Mouse (Mus musculus) testis, adult 2 months (tissue): ENCODE results near the gene Rarb.

Experiments
- CTCF ChIP-seq: fragments of 200-500 bp; IDR thresholded peaks from 2 replicates; pipeline ENCODE4 v1.5.1; 2012; ENCODE audit warnings: low read depth, mild to moderate bottlenecking, inconsistent platforms, low read length, moderate library complexity; ENCODE audit not compliant: control insufficient read depth, insufficient read depth, insufficient replicate concordance
- POLR2A ChIP-seq: fragments of 200-500 bp; IDR thresholded peaks from 2 replicates; pipeline ENCODE4 v1.6.1; 2012; ENCODE audit warnings: low read depth, mild to moderate bottlenecking, inconsistent platforms, low read length, moderate library complexity; ENCODE audit not compliant: control insufficient read depth

DNA sequence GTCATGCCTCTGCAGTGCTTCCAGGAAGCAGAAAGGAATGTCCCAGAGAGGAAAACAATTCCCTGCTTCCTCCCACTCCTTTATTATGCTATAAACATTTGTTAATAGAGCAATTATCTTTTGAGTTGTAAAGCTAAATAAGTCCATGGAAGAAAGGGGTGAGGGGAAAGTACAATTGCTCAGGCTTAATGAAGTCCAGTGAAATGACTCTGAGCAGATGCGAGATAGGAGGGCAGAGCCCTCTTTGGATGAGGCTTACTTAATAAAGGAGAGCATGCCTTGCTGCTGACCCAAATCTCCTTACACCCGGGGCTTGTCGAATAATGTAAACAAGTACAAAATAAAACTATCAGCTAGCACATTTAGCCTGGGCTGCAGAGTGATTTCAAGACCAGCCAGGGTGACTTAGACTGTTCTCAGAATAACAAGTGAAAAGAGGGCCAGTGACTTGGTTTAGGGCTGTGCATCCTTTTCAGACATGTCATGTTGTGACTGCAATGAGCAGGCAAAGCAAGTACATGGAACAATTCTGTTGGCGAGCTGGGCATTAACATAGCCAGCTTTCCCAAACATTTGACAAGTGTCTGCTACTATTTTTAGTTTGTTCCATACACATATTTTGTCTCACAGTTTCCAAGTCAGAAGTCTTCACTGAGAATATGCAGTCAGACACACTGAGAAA, 83.5 kb downstream of the Rarb start:
- TF ChIP-seq CTCF (no peak), POLR2A (no peak)
